In genomic region chr9:87421175-87421574, GRCm38 (mm10) we compare ENCODE assay signal across 27 mouse cellular contexts.
"Had no signal": no experiment of that assay in that cellular context is flagged by ENCODE, and none has a peak within 500 bp of the region (broad histone marks: within the 10 kb centered on the region; RNA-seq: fewer than 3 reads in every experiment).

No protein-coding gene starts in this region.

- H3K9me3 ChIP-seq: embryonic facial prominence, embryonic 10.5 days; embryonic facial prominence, embryonic 12.5 days; embryonic facial prominence, embryonic 13.5 days; embryonic facial prominence, embryonic 15.5 days; forebrain, embryonic 10.5 days; forebrain, embryonic 12.5 days; forebrain, embryonic 13.5 days; forebrain, embryonic 15.5 days had no signal

- H3K9ac ChIP-seq: embryonic facial prominence, embryonic 12.5 days; embryonic facial prominence, embryonic 13.5 days; embryonic facial prominence, embryonic 15.5 days; forebrain, embryonic 12.5 days; forebrain, embryonic 13.5 days; forebrain, embryonic 15.5 days; forebrain, postnatal 0 days had no signal

- H3K4me2 ChIP-seq: embryonic facial prominence, embryonic 12.5 days; embryonic facial prominence, embryonic 13.5 days; embryonic facial prominence, embryonic 15.5 days; forebrain, embryonic 12.5 days; forebrain, embryonic 13.5 days; forebrain, embryonic 15.5 days had no signal

- ATAC-seq: forebrain, embryonic 13.5 days; forebrain, embryonic 14.5 days; forebrain, embryonic 15.5 days; forebrain, embryonic 16.5 days; forebrain, postnatal 0 days had no signal

- H3K27me3 ChIP-seq: forebrain, embryonic 15.5 days had no signal

- H3K4me1 ChIP-seq: forebrain, embryonic 12.5 days; forebrain, embryonic 13.5 days; forebrain, embryonic 15.5 days had no signal

- H3K4me3 ChIP-seq: embryonic facial prominence, embryonic 10.5 days; embryonic facial prominence, embryonic 12.5 days; embryonic facial prominence, embryonic 13.5 days; embryonic facial prominence, embryonic 15.5 days; erythroblast, embryonic 14.5 days; forebrain, embryonic 10.5 days; forebrain, embryonic 12.5 days; forebrain, embryonic 13.5 days; forebrain, embryonic 15.5 days; gastrocnemius, adult 2 months; heart, adult 2 months had no signal

- H3K36me3 ChIP-seq: embryonic facial prominence, embryonic 10.5 days; embryonic facial prominence, embryonic 12.5 days; embryonic facial prominence, embryonic 13.5 days; embryonic facial prominence, embryonic 15.5 days; forebrain, embryonic 10.5 days; forebrain, embryonic 12.5 days; forebrain, embryonic 15.5 days had no signal

- DNase-seq: cerebellum, adult 2 months; cerebellum, adult 8-10 months; cerebellum, adult 9-10 months; cerebellum, adult 9-11 months; cerebellum, postnatal 14 days; cerebellum, postnatal 25 days; cerebellum, postnatal 36 days; embryo, embryonic 11 days; forebrain, postnatal 0 days; gastrocnemius, adult 2 months; gastrocnemius, postnatal 10 days; gastrocnemius, postnatal 14 days; gastrocnemius, postnatal 25 days; gastrocnemius, postnatal 36 days; heart, adult 18-20 months; heart, adult 2 months had no signal

- H3K27ac ChIP-seq: embryonic facial prominence, embryonic 10.5 days; embryonic facial prominence, embryonic 12.5 days; embryonic facial prominence, embryonic 13.5 days; embryonic facial prominence, embryonic 15.5 days; forebrain, embryonic 10.5 days; forebrain, embryonic 12.5 days; forebrain, embryonic 13.5 days; forebrain, embryonic 15.5 days; gastrocnemius, adult 2 months; heart, adult 2 months had no signal
